Mouse (Mus musculus) inflammation-experienced regulatory T-cells, adult 6 months (primary cell): ENCODE results near the gene Mmp14. TPM values are rescaled to one million over a fixed set of nuclear protein-coding genes. Genes with fewer than 3 reads are reported as not detected.

Experiments used
- ATAC-seq: one replicate; pipeline ENCODE4 v1.8.0; 2017
- polyA plus RNA-seq, 3 experiments: library from polyadenylated mRNA; unstranded; fragments of 100-300 nt; shearing (Covaris generic); gene quantifications; one replicate each; pipeline ENCODE4 v1.2.1; 2017

Gene Mmp14
- polyA plus RNA-seq, 3 experiments from 2014 or later, result 0.29 to 0.47 TPM; not detected in 1

- no peak for ATAC-seq
Observed at GRCm38 (mm10) chr14:54413877-54414700, 17.3 kb upstream of the Mmp14 start.

GRCm38 (mm10) chr14:54415241-54416020, 16.0 kb upstream of the Mmp14 start:
- no peak for ATAC-seq

- no peak for ATAC-seq
Observed at GRCm38 (mm10) chr14:54416229-54416775, 15.1 kb upstream of the Mmp14 start.

- no peak for ATAC-seq
Observed at GRCm38 (mm10) chr14:54416830-54417229, 14.6 kb upstream of the Mmp14 start.

- no peak for ATAC-seq
Observed at GRCm38 (mm10) chr14:54417623-54418081, 13.8 kb upstream of the Mmp14 start, which contains the start of gene Slc7a7. Gene Slc7a7, minus strand, starts transcription at chr14:54417780.

- ATAC-seq, result no peak
Observed at GRCm38 (mm10) chr14:54421014-54421413, 10.4 kb upstream of the Mmp14 start.

- ATAC-seq, result no peak
Observed at GRCm38 (mm10) chr14:54423406-54423805, 8.0 kb upstream of the Mmp14 start.

GRCm38 (mm10) chr14:54424634-54425033, 6.8 kb upstream of the Mmp14 start:
- no peak for ATAC-seq

GRCm38 (mm10) chr14:54425540-54425939, 5.9 kb upstream of the Mmp14 start:
- no peak for ATAC-seq

- ATAC-seq, result no peak
Observed at GRCm38 (mm10) chr14:54426003-54426688, 5.3 kb upstream of the Mmp14 start.

GRCm38 (mm10) chr14:54426689-54427398, 4.6 kb upstream of the Mmp14 start, which contains the start of gene Mrpl52:
Gene Mrpl52, plus strand, starts transcription at chr14:54426909.
- ATAC-seq, result peak; percentile 83

- ATAC-seq, result no peak
Observed at GRCm38 (mm10) chr14:54427696-54428095, 3.7 kb upstream of the Mmp14 start.

GRCm38 (mm10) chr14:54428421-54428820, 3.0 kb upstream of the Mmp14 start:
- no peak for ATAC-seq

GRCm38 (mm10) chr14:54429332-54430093, 1.9 kb upstream of the Mmp14 start:
- ATAC-seq, result no peak

GRCm38 (mm10) chr14:54430406-54431145, 836 bp upstream of the Mmp14 start:
- no peak for ATAC-seq

GRCm38 (mm10) chr14:54432078-54432836, 845 bp downstream of the Mmp14 start:
- no peak for ATAC-seq

GRCm38 (mm10) chr14:54432837-54433830, 1.7 kb downstream of the Mmp14 start:
- ATAC-seq, result no peak

- ATAC-seq, result no peak
Observed at GRCm38 (mm10) chr14:54433941-54434531, 2.6 kb downstream of the Mmp14 start.
